Mouse (Mus musculus): ENCODE results near the gene Acp7.

GRCm38 (mm10) chr7:28561967-28562366, 69.2 kb downstream of the Acp7 start:
- no peak for TF ChIP-seq CTCF (IDR thresholded peaks at IDR 0.05; ENCODE audit: low read depth, low read length)
- no peak for TF ChIP-seq POLR2A (IDR thresholded peaks at IDR 0.05; ENCODE audit: borderline replicate concordance, low read depth, low read length)
